Mouse (Mus musculus): Measurements from ENCODE around the gene Ccdc62. TPM values are rescaled to one million over a fixed set of nuclear protein-coding genes. Genes with fewer than 3 reads are reported as not detected.

Ccdc62 gene
- polyA plus RNA-seq, 2 experiments = 2.7 to 3.4 TPM

DNA sequence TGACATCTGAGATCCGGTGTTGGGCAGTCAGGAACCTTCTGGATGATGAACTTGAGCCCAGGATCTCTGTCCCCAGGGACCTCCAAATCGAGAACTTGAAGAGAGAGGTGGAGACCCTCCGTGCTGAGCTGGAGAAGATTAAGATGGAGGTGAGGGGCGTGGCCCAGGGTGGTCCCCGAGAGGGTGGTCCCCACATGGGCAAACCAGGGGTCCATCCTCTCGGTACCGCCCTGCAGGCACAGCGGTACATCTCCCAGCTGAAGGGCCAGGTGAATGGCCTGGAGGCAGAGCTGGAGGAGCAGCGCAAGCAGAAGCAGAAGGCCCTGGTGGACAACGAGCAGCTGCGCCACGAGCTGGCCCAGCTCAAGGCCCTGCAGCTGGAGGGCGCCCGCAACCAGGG, 66.2 kb downstream of the Ccdc62 start:
- WGBS (ENCODE audit: insufficient replicate concordance) = 80% methylated on average over 14 of the region's 14 CpGs
- no peak for ATAC-seq (ENCODE audit: insufficient read depth)

DNA sequence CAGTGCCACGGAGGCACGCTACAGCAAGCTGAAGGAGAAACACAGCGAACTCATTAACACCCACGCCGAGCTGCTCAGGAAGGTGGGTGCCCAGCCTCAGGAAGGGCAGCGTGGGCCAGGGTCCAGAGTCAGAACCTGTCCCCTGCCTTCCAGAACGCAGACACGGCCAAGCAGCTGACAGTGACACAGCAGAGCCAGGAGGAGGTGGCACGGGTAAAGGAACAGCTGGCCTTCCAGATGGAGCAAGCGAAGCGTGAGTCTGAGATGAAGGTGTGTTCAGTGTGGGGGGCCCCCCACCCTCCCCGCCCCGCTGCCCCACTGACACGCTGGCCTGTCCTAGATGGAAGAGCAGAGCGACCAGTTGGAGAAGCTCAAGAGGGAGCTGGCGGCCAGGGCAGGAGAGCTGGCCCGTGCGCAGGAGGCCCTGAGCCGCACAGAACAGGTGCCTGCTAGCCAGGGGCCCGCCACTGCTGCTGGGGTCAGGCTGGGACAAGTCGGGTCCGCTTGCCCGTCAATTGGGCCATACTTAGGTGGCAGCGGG, 66.8 kb downstream of the Ccdc62 start:
- 85% methylated on average over 24 of the region's 24 CpGs for WGBS (ENCODE audit: insufficient replicate concordance)
- no peak for ATAC-seq (ENCODE audit: insufficient read depth)

More for the DNA sequence above, 66.2 kb downstream of the Ccdc62 start:
- TF ChIP-seq CTCF (IDR thresholded peaks at IDR 0.05; ENCODE audit: low read depth) (no peak), EP300 (IDR thresholded peaks at IDR 0.05; ENCODE audit: low read depth) (no peak)
- Histone ChIP-seq H3K4me1 (replicated peaks; ENCODE audit: control insufficient read depth in 2 of 2, insufficient read depth in 2 of 2, low read length in 1 of 2) (no peaks in the 10 kb centered on the region), H3K4me2 (ENCODE audit: low read depth) (no peak overlapping the region), H3K27me3 (ENCODE audit: control insufficient read depth, insufficient read depth, low read length) (no peaks in the 10 kb centered on the region), H3K36me3 (replicated peaks; ENCODE audit: control insufficient read depth, insufficient read depth, low read depth) (no peaks in the 10 kb centered on the region), H3K9ac (replicated peaks) (no peak overlapping the region), H3K9me3 (ENCODE audit: control insufficient read depth, low read length) (no peaks in the 10 kb centered on the region), H3K4me3 (ENCODE audit: insufficient read depth in 1 of 2, low read depth in 2 of 2, low read length in 2 of 2) (no peak overlapping the region), H3K27ac (no peak overlapping the region)
- no peak for DNase-seq (ENCODE audit: low read depth in 3 of 3, low spot score in 3 of 3)

DNA sequence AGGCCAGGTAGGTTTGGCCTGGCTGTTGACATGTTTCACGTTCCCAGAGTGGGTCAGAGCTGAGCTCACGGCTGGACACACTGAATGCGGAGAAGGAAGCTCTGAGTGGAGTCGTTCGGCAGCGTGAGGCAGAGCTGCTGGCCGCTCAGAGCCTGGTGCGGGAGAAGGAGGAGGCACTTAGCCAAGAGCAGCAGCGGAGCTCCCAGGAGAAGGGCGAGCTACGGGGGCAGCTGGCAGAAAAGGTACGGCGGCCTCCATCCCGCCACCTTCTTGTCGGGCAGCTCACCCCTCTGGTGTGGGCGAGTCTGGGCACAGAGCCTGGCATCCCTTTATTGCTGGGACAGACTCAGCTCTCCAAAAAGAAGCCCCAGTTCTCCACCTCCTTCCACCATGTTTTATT, 67.3 kb downstream of the Ccdc62 start:
- DNase-seq (ENCODE audit: low read depth in 3 of 3, low spot score in 3 of 3) (no peak), ATAC-seq (ENCODE audit: insufficient read depth) (no peak)
- WGBS (ENCODE audit: insufficient replicate concordance) = 87% methylated on average over 15 of the region's 16 CpGs
- Histone ChIP-seq H3K4me1 (replicated peaks; ENCODE audit: control insufficient read depth in 2 of 2, insufficient read depth in 2 of 2, low read length in 1 of 2) (no peaks in the 10 kb centered on the region), H3K4me3 (ENCODE audit: insufficient read depth in 1 of 2, low read depth in 2 of 2, low read length in 2 of 2) (no peak overlapping the region), H3K9ac (replicated peaks) (no peak overlapping the region), H3K27me3 (ENCODE audit: control insufficient read depth, insufficient read depth, low read length) (no peaks in the 10 kb centered on the region), H3K4me2 (ENCODE audit: low read depth) (no peak overlapping the region), H3K9me3 (ENCODE audit: control insufficient read depth, low read length) (no peaks in the 10 kb centered on the region), H3K36me3 (replicated peaks; ENCODE audit: control insufficient read depth, insufficient read depth, low read depth) (no peaks in the 10 kb centered on the region), H3K27ac (no peak overlapping the region)
- no peak for TF ChIP-seq EP300 (IDR thresholded peaks at IDR 0.05; ENCODE audit: low read depth)

More for the DNA sequence above, 66.8 kb downstream of the Ccdc62 start:
- Histone ChIP-seq H3K27ac (no peak overlapping the region), H3K4me2 (ENCODE audit: low read depth) (no peak overlapping the region), H3K9me3 (ENCODE audit: control insufficient read depth, low read length) (no peaks in the 10 kb centered on the region), H3K4me3 (ENCODE audit: insufficient read depth in 1 of 2, low read depth in 2 of 2, low read length in 2 of 2) (no peak overlapping the region), H3K36me3 (replicated peaks; ENCODE audit: control insufficient read depth, insufficient read depth, low read depth) (no peaks in the 10 kb centered on the region), H3K27me3 (ENCODE audit: control insufficient read depth, insufficient read depth, low read length) (no peaks in the 10 kb centered on the region), H3K9ac (replicated peaks) (no peak overlapping the region), H3K4me1 (replicated peaks; ENCODE audit: control insufficient read depth in 2 of 2, insufficient read depth in 2 of 2, low read length in 1 of 2) (no peaks in the 10 kb centered on the region)
- no peak for TF ChIP-seq CTCF (IDR thresholded peaks at IDR 0.05; ENCODE audit: low read depth)
- TF ChIP-seq EP300 (IDR thresholded peaks at IDR 0.05; ENCODE audit: low read depth) = no peak
- no peak for DNase-seq (ENCODE audit: low read depth in 3 of 3, low spot score in 3 of 3)

DNA sequence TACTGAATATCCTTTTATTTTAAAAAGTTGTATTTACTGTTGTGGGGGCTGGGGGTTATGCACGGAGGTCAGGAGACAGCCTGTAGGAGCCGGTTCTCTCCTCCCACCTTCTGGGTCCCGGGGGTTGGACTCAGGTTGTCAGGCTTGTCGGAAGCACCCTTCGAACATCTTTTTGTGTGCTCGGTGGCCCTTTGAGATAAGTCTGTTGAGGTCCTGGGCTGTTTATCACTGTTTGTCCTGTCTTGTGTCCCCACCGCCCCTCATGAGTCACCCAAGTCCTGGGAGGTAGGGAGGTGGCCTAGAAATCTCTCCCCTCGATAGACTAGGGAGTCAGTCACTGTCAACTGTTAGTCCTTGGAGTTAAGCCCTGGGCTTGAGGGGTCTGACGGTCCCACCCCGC, 67.9 kb downstream of the Ccdc62 start:
- WGBS (ENCODE audit: insufficient replicate concordance) = 25% methylated on average over 10 of the region's 10 CpGs
- H3K4me2 ChIP-seq (ENCODE audit: low read depth) = no peak overlapping the region

DNA sequence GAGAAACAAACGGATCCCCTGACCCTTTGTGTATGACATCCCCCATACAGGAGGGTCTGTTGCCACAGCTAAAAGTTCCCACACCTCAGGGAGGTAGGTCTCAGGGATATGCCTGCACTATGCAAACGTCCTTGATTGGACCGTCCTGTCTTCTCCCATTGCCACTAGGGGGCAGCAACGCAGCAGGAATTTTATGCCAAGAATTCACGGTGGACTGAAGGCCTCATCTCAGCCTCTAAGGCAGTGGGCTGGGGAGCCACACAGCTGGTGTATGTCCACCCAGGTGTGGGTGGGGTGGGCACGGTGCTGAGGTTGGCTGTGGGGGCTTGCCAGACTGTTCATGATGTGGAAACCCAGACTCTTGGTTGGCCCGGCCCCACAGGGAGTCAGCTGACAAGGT, 70.3 kb downstream of the Ccdc62 start:
- Histone ChIP-seq H3K9me3 (ENCODE audit: control insufficient read depth, low read length) (no peaks in the 10 kb centered on the region), H3K36me3 (replicated peaks; ENCODE audit: control insufficient read depth, insufficient read depth, low read depth) (peaks cover 10% of the 10 kb centered on the region), H3K4me1 (replicated peaks; ENCODE audit: control insufficient read depth in 2 of 2, insufficient read depth in 2 of 2, low read length in 1 of 2) (no peaks in the 10 kb centered on the region), H3K4me2 (ENCODE audit: low read depth) (no peak overlapping the region), H3K9ac (replicated peaks) (no peak overlapping the region), H3K4me3 (ENCODE audit: insufficient read depth in 1 of 2, low read depth in 2 of 2, low read length in 2 of 2) (no peak overlapping the region), H3K27ac (no peak overlapping the region), H3K27me3 (ENCODE audit: control insufficient read depth, insufficient read depth, low read length) (no peaks in the 10 kb centered on the region)
- 13% methylated on average over 7 of the region's 7 CpGs for WGBS (ENCODE audit: insufficient replicate concordance)
- peak; percentile 53 to 78 (median 62) for DNase-seq (ENCODE audit: low read depth in 3 of 3, low spot score in 3 of 3)
- ATAC-seq (ENCODE audit: insufficient read depth) = peak; percentile 42
- TF ChIP-seq CTCF (IDR thresholded peaks at IDR 0.05; ENCODE audit: low read depth) = peak; percentile 98
- no peak for TF ChIP-seq EP300 (IDR thresholded peaks at IDR 0.05; ENCODE audit: low read depth)

More for the DNA sequence above, 67.9 kb downstream of the Ccdc62 start:
- H3K36me3 ChIP-seq (replicated peaks; ENCODE audit: control insufficient read depth, insufficient read depth, low read depth) = no peaks in the 10 kb centered on the region
- H3K9me3 ChIP-seq (ENCODE audit: control insufficient read depth, low read length) = no peaks in the 10 kb centered on the region
- ATAC-seq (ENCODE audit: insufficient read depth) (no peak; the same call in 1 of the 2 replicates), DNase-seq (ENCODE audit: low read depth in 3 of 3, low spot score in 3 of 3) (no peak)
- TF ChIP-seq CTCF (IDR thresholded peaks at IDR 0.05; ENCODE audit: low read depth) = no peak
- TF ChIP-seq EP300 (IDR thresholded peaks at IDR 0.05; ENCODE audit: low read depth) = 0 out of 2 replicates have a peak, but pooled peaks have one; percentile 40
- no peaks in the 10 kb centered on the region for H3K4me1 ChIP-seq (replicated peaks; ENCODE audit: control insufficient read depth in 2 of 2, insufficient read depth in 2 of 2, low read length in 1 of 2)
- no peak overlapping the region for H3K27ac ChIP-seq
- H3K4me3 ChIP-seq (ENCODE audit: insufficient read depth in 1 of 2, low read depth in 2 of 2, low read length in 2 of 2) = no peak overlapping the region
- H3K9ac ChIP-seq (replicated peaks) = no peak overlapping the region
- no peaks in the 10 kb centered on the region for H3K27me3 ChIP-seq (ENCODE audit: control insufficient read depth, insufficient read depth, low read length)

Data from liver, embryonic 14.5 days (tissue).